Mouse (Mus musculus) cortical plate, adult 2 months (tissue): ENCODE data around the gene Exoc3l.

Source experiments
- CTCF ChIP-seq: fragments of 200-500 bp; IDR thresholded peaks from 2 replicates; pipeline ENCODE4 v1.5.1; 2011; ENCODE audit warnings: mild to moderate bottlenecking, control low read depth, low read length; ENCODE audit not compliant: insufficient read depth; ENCODE audit errors: extremely low read depth
- POLR2A ChIP-seq: fragments of 200-500 bp; IDR thresholded peaks from 2 replicates; pipeline ENCODE4 v1.6.1; 2011; ENCODE audit warnings: mild to moderate bottlenecking, low read length, control low read depth; ENCODE audit not compliant: insufficient read depth; ENCODE audit errors: extremely low read depth

DNA sequence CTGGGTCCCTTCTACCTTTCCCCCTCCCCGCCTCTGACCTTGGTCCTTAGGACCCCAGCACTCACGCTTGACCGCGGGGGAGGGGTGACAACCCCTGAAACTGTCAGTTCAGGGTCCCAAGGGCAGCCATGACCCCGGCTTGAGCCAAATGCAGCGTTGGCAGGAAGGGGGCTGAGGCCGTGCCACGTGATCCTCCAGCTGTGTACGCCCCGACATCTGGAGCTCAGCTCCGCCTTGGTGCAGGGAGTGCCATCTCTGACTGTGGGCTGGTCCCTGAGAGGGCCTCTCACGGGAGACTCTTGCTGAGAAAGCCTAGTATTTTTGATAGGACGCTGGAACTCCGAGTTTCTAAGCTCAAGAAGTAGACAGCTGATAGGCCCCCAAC is 40.9 kb downstream of the Exoc3l start, which contains the start of gene B3gnt9:
- TF ChIP-seq CTCF = no peak
- no peak for TF ChIP-seq POLR2A
